Mouse (Mus musculus) kidney, adult 2 months (tissue): Measurements from ENCODE around the gene Rnf144a. TPM values are rescaled to one million over a fixed set of nuclear protein-coding genes. Genes with fewer than 3 reads are reported as not detected.
A peak's percentile ranks its signal among the peaks of the same experiment; 100 is the strongest.

Experiments used
- DNase-seq: peaks from one replicate; pipeline ENCODE4 v3.0.0; 2021
- H3K27ac ChIP-seq: fragments of 200-500 bp; 2 replicates; pipeline ENCODE4 v1.5.1; 2012; ENCODE audit warnings: low read depth, low read length, control low read depth, inconsistent platforms; ENCODE audit not compliant: insufficient read depth
- H3K27me3 ChIP-seq: fragments of 200-500 bp; replicated peaks from 2 replicates; pipeline ENCODE4 v1.6.1; 2012; ENCODE audit warnings: mild to moderate bottlenecking, moderate library complexity, low read length, inconsistent platforms; ENCODE audit not compliant: control insufficient read depth, insufficient read depth
- H3K36me3 ChIP-seq: fragments of 200-500 bp; 2 replicates; pipeline ENCODE4 v1.6.1; 2012; ENCODE audit warnings: mild to moderate bottlenecking, moderate library complexity, low read length, inconsistent platforms; ENCODE audit not compliant: control insufficient read depth, insufficient read depth
- H3K4me1 ChIP-seq: fragments of 200-500 bp; 2 replicates; pipeline ENCODE4 v1.6.1; 2011; ENCODE audit warnings: low read length; ENCODE audit not compliant: control insufficient read depth, insufficient read depth
- H3K4me3 ChIP-seq: fragments of 200-500 bp; 2 replicates; pipeline ENCODE4 v1.5.1; 2011; ENCODE audit warnings: mild to moderate bottlenecking, low read depth, low read length, control low read depth; ENCODE audit not compliant: insufficient read depth
- CTCF ChIP-seq: fragments of 200-500 bp; conservative IDR thresholded peaks from 2 replicates; pipeline ENCODE4 v1.5.1; 2011; ENCODE audit warnings: low read depth, mild to moderate bottlenecking, control low read depth, low read length, moderate library complexity, mixed read lengths; ENCODE audit not compliant: insufficient read depth, insufficient read length
- POLR2A ChIP-seq: fragments of 200-500 bp; IDR thresholded peaks from one replicate; pipeline ENCODE4 v1.6.1; 2011; ENCODE audit warnings: low read depth, low read length, control low read depth
- WGBS: fragments of 180-500 bp; shearing (Covaris S2); methylation state at CpG from one replicate; pipeline ENCODE4 v1.1.7; 2018; 5-methylcytosine and 5-hydroxymethylcytosine counted together
- polyA plus RNA-seq: library from polyadenylated mRNA; depleted of rRNA; stranded (reverse); fragments of >200 nt; gene quantifications from 2 replicates; pipeline ENCODE4 v1.2.3, GENCODE M21; 2012

The Rnf144a gene
- polyA plus RNA-seq, 1 experiment: 12.7 TPM

GRCm38 (mm10) chr12:26359817-26360216, 55.2 kb downstream of the Rnf144a start:
- Histone ChIP-seq H3K27ac (no peak overlapping the region), H3K4me3 (no peak overlapping the region), H3K27me3 (no peaks in the 10 kb centered on the region), H3K4me1 (peaks cover 2% of the 10 kb centered on the region; the same call in 1 of the 2 replicates), H3K36me3 (no peaks in the 10 kb centered on the region)
- peak; percentile 64 for DNase-seq
- WGBS: 69% methylated on average over 5 of the region's 5 CpGs
- TF ChIP-seq CTCF: no peak
- no peak for TF ChIP-seq POLR2A

GRCm38 (mm10) chr12:26359241-26359640, 55.8 kb downstream of the Rnf144a start:
- H3K27ac ChIP-seq: no peak overlapping the region
- no peak overlapping the region for H3K4me3 ChIP-seq
- WGBS: 98% methylated on average over 2 of the region's 2 CpGs
- TF ChIP-seq POLR2A (no peak), CTCF (no peak)
- peaks cover 2% of the 10 kb centered on the region; the same call in 1 of the 2 replicates for H3K4me1 ChIP-seq
- DNase-seq: no peak
- H3K27me3 ChIP-seq: no peaks in the 10 kb centered on the region
- H3K36me3 ChIP-seq: no peaks in the 10 kb centered on the region

- Histone ChIP-seq H3K36me3 (no peaks in the 10 kb centered on the region), H3K27me3 (no peaks in the 10 kb centered on the region), H3K4me3 (no peak overlapping the region), H3K4me1 (peaks cover 2% of the 10 kb centered on the region; the same call in 1 of the 2 replicates), H3K27ac (no peak overlapping the region)
- TF ChIP-seq CTCF: no peak
- TF ChIP-seq POLR2A: no peak
- WGBS: 90% methylated on average over 4 of the region's 4 CpGs
- DNase-seq: no peak
These were observed 57.8 kb downstream of the Rnf144a start for GRCm38 (mm10) chr12:26357246-26357645.

GRCm38 (mm10) chr12:26356191-26356590, 58.9 kb downstream of the Rnf144a start:
- no peak for TF ChIP-seq CTCF
- no peak for TF ChIP-seq POLR2A
- Histone ChIP-seq H3K27ac (peak overlapping the region; percentile 62), H3K4me1 (peaks cover 2% of the 10 kb centered on the region; the same call in 1 of the 2 replicates), H3K27me3 (no peaks in the 10 kb centered on the region), H3K4me3 (no peak overlapping the region), H3K36me3 (no peaks in the 10 kb centered on the region)
- WGBS: 59% methylated on average over 7 of the region's 7 CpGs
- DNase-seq: peak; percentile 86

GRCm38 (mm10) chr12:26351321-26351720, 63.7 kb downstream of the Rnf144a start:
- Histone ChIP-seq H3K4me3 (no peak overlapping the region), H3K27me3 (no peaks in the 10 kb centered on the region), H3K27ac (no peak overlapping the region), H3K36me3 (no peaks in the 10 kb centered on the region), H3K4me1 (no peaks in the 10 kb centered on the region)
- no peak for DNase-seq
- WGBS: 65% methylated on average over 3 of the region's 3 CpGs
- TF ChIP-seq CTCF (no peak), POLR2A (no peak)

GRCm38 (mm10) chr12:26344408-26344807, 70.6 kb downstream of the Rnf144a start:
- Histone ChIP-seq H3K27ac (no peak overlapping the region), H3K4me3 (no peak overlapping the region), H3K36me3 (no peaks in the 10 kb centered on the region), H3K27me3 (no peaks in the 10 kb centered on the region), H3K4me1 (no peaks in the 10 kb centered on the region)
- DNase-seq: no peak
- no peak for TF ChIP-seq CTCF
- TF ChIP-seq POLR2A: no peak
- 88% methylated on average over 5 of the region's 5 CpGs for WGBS

- Histone ChIP-seq H3K4me3 (no peak overlapping the region), H3K27ac (no peak overlapping the region), H3K4me1 (no peaks in the 10 kb centered on the region), H3K36me3 (no peaks in the 10 kb centered on the region), H3K27me3 (no peaks in the 10 kb centered on the region)
- DNase-seq: no peak
- TF ChIP-seq CTCF (no peak), POLR2A (no peak)
- whole genome bisulfite sequencing: 65% methylated on average over 2 of the region's 2 CpGs
These were observed 71.9 kb downstream of the Rnf144a start for GRCm38 (mm10) chr12:26343131-26343530.

- Histone ChIP-seq H3K36me3 (no peaks in the 10 kb centered on the region), H3K4me1 (no peaks in the 10 kb centered on the region), H3K27me3 (no peaks in the 10 kb centered on the region), H3K27ac (no peak overlapping the region), H3K4me3 (no peak overlapping the region)
- TF ChIP-seq POLR2A (no peak), CTCF (no peak)
- peak; percentile 19 for DNase-seq
- WGBS: 64% methylated on average over 3 of the region's 3 CpGs
These were observed 72.4 kb downstream of the Rnf144a start for GRCm38 (mm10) chr12:26342663-26343062.
